Mouse (Mus musculus): ENCODE results near the gene Pithd1.
"Not testable (repeated sequence)": the region's sequence is repeated elsewhere in the genome, so short reads cannot be mapped to it uniquely, and the experiment has no call there.

Gene Pithd1

GRCm38 (mm10) chr4:135986301-135986942, 642 bp downstream of the Pithd1 start:
- DNase-seq (ENCODE audit: low spot score): no peak

- DNase-seq (ENCODE audit: low spot score): no peak
These were observed 1.3 kb downstream of the Pithd1 start for GRCm38 (mm10) chr4:135985769-135986168.

GRCm38 (mm10) chr4:135985193-135985592, 1.9 kb downstream of the Pithd1 start:
- peak; percentile 50 for DNase-seq (ENCODE audit: low spot score)

GRCm38 (mm10) chr4:135984556-135984955, 2.5 kb downstream of the Pithd1 start:
- no peak for DNase-seq (ENCODE audit: low spot score)

GRCm38 (mm10) chr4:135981524-135982063, 5.5 kb downstream of the Pithd1 start:
- no peak for DNase-seq (ENCODE audit: low spot score)

DNA sequence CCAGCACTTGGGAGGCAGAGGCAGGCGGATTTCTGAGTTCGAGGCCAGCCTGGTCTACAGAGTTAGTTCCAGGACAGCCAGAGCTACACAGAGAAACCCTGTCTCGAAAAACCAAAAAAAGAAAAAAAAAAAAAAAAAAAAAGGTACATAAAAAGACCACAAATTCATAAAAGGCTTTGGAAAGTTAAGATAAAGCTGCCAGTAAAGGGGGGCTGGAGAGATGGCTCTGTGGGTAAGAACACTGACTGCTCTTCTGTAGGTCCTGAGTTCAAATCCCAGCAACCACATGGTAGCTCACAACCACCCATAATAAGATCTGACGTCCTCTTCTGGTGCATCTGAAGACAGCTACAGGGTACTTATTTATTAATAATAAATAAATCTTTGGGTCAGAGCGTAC, 6.8 kb downstream of the Pithd1 start:
- not testable (repeated sequence) for DNase-seq (ENCODE audit: low spot score)

GRCm38 (mm10) chr4:135976146-135976545, 10.9 kb downstream of the Pithd1 start:
- no peak for DNase-seq (ENCODE audit: low spot score)

- DNase-seq (ENCODE audit: low spot score): no peak
These were observed 13.9 kb downstream of the Pithd1 start for GRCm38 (mm10) chr4:135972911-135973811.

- peak; percentile 85 for DNase-seq (ENCODE audit: low spot score)
These were observed 14.5 kb downstream of the Pithd1 start, which contains the start of gene Lypla2 for GRCm38 (mm10) chr4:135972556-135972906. Lypla2 (minus strand) TSS chr4:135972626.

- no peak for DNase-seq (ENCODE audit: low spot score)
These were observed 15.1 kb downstream of the Pithd1 start for GRCm38 (mm10) chr4:135971805-135972555.

DNA sequence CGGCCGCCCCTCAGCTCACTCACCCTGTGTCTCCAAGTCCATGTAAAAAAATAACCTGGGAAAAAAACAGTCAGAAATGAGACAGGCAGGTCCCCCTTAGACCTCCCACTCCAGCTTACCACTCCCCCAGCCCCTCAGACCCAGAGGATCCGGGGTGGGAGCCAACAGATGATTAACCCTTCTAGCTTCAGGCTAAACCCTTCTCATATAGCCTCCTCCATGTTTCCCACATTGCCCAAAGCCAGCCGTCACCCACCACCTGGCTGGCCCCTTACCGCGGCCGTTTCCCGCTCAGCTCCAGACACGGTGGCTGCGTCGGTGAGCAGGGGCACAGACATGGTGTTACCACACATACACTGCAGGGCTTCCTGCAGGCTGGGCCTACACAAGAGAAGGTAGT, 16.5 kb downstream of the Pithd1 start:
- DNase-seq (ENCODE audit: low spot score): no peak

DNA sequence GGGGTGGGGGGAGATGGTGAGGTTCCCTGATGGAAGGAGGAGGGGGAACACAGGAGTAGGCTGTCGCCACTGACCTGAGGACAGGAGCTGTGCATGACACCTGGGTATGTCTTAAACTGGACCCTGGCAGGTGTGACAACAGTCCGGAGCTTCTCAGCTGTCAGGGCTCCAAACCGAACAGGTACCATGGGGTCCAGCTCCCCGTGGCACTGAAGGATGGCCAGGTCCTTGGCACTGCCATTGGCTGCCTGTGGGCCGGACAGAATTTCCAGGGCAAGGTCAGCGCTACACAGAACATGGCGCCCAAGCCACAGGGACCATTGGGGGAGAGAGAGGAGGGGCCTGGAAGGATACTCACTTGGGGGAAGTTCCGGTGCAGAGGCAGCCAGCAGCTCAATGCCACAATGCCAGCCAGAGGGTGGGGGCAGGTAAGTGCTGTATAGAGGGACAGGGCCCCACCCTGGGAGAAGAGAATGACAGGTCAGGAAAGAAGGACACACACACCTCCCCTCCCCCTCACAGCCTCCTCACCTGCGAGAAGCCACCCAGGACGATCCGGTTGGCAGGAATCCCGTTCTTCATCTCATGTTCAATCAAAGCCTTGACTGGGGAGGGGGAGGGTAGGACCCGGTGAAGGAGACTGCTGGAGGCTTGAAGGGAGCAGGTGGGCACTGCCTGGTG, 17.9 kb downstream of the Pithd1 start:
- DNase-seq (ENCODE audit: low spot score): no peak

DNA sequence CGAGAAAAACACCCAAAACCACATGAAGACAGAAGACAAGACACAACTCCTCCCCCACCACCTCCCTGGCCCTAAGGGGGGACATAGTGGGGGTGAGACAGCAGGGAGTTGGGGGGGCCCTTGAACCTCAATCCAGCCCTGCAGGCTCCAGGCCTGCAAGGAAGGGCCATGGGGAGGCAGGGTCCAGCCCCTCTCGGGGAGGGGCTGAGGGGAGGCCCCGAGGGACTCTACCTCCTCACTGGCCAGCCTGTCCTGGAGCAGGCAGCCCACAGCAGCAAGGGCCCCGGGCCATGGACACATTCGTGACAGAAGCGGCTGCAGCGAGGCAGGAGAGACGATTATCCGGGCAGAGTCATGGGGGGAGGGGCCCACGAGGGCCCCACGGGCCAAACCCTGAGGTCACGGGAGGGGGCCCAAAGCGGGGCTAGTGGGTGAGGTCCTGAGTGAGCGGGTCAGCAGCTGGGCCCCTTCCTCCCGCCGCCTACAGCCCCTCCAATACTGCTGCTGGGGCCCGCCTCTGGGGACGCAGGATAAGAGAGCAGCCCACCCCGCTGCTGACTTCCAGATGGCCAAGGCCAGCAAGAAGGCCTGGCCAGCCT, 18.7 kb downstream of the Pithd1 start:
- DNase-seq (ENCODE audit: low spot score): no peak

GRCm38 (mm10) chr4:135967086-135967760, 19.8 kb downstream of the Pithd1 start:
- no peak for DNase-seq (ENCODE audit: low spot score)

DNA sequence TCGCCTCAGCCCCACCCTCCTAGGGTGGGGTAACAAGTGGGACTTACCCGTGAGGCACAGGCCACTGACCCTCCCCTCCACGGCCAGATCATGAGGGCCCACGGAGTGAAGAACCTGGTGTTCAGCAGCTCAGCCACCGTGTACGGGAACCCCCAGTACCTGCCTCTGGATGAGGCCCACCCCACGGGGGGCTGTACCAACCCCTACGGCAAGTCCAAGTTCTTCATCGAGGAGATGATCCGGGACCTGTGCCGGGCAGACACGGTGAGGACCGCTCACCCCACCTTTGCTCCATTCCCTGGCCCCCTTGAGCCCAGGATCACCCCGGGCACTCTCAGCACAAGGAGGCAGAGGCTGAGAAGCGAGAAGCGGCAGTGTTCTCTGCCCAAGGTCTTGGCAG, 20.8 kb downstream of the Pithd1 start:
- no peak for DNase-seq (ENCODE audit: low spot score)

DNA sequence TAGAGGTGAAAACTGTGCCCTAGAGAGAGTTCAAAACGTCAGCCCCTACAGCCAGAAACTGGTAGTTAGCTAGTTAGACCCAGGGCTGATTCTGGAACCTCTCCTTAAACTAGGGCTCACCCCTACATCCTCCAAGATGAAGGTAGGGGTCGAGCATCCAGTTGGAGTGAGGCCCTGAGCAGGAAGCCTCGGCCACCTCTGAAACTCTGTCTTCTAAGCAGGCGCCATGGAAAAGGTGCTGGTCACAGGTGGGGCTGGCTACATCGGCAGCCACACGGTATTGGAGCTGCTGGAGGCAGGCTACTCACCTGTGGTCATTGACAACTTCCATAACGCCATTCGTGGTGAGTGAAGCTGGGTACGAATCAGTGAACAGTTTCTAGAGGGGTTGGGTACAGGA, 22.0 kb downstream of the Pithd1 start:
- DNase-seq (ENCODE audit: low spot score): no peak

GRCm38 (mm10) chr4:135964426-135964825, 22.6 kb downstream of the Pithd1 start:
- no peak for DNase-seq (ENCODE audit: low spot score)

DNA sequence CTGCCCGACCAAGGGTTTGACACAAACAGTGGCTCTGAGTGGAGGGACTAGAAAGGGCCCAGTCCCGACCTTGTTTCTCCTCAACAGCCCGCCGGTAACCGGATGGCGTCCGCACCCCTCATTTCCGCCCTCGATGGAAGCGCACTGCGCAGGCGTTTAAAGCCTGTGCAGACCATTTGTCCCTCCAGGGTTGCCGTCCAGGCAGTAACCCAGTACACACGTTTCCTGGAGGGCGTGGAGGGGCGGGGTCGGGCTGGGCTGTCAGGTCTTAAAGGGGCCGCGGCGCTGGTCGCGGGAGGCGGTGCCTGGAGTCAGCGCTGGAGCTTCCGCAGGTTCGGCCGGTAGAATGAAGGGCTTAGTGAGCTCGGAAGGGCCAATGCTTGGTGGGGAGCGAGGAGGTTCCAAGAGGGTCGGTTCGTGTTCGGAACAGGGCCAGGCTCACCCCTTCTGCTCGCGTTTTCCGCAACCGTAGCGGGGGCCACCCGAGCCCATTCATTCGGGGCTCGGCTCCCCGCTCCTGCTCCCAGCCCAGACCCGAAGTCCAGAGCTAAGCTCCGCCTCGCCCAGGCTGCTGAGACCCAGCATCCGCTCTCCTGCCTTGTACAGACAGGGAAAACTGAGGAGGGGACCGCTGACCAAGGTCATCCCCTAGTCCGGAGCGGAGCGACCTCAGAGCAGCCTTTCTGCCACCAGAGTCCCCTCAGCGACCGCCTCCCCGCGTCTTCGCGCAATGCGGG, 23.4 kb downstream of the Pithd1 start, which contains the start of gene Gale:
Gene Gale (plus strand): TSS at position 271 of the 737 bp plus-strand sequence.
- DNase-seq (ENCODE audit: low spot score): peak; percentile 97

DNA sequence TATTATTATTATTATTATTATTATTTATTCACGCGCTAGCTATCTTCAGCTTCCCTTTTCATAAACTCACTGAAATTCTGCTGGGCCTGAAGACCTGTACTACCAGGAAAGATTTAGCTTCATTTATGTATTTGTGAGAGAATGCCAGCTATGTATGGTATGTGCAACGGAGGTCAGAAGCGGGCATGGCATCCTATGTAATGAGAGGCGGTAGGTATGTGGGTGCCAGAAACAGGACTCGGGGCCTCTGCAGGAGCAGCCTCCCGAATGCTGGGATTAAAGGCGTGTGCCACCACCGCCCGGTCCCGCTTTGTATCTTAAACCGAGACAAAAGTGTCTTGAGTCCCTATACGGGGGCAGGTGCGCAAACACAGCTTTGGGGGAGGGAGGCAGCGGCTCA, 24.1 kb downstream of the Pithd1 start:
- peak; percentile 31 for DNase-seq (ENCODE audit: low spot score)

DNA sequence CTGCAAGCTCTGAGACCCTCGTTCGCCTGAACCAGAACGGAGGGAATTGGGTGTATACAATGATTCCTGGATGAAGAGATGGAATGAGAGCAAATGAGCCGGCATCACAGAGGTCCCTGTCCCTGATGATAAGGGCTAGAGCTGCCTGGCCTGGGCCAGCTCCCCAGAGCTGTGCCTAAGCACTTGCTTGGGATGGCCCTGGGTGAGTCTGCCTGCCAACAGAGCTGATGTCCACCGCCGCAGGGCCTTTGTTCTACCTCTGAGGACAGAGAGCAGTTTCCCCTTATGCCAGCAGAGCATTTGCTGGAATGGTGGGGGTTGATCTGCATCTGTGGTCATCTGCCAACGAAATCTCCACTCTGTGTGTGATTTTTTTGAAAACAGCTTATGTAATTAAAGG, 24.9 kb downstream of the Pithd1 start:
- DNase-seq (ENCODE audit: low spot score): no peak

Data from yolk sac, embryonic 10.5 days (tissue).